Mouse (Mus musculus) neural tube, embryonic 13.5 days (tissue): Measurements from ENCODE around the gene Phf12. TPM values are rescaled to one million over a fixed set of nuclear protein-coding genes. Genes with fewer than 3 reads are reported as not detected.
A peak's percentile ranks its signal among the peaks of the same experiment; 100 is the strongest.
"Not testable (repeated sequence)": the region's sequence is repeated elsewhere in the genome, so short reads cannot be mapped to it uniquely, and the experiment has no call there.

Experiments used
- ATAC-seq: fragments of 200-750 bp; cut with Nextera tagmentation; 2 replicates; pipeline ENCODE4 v1.8.0; 2017; ENCODE audit warnings: low read depth, mild to moderate bottlenecking, moderate TSS enrichment, moderate library complexity
- H3K27ac ChIP-seq: fragments of 300-500 bp; sonication (generic); replicated peaks from 2 replicates; pipeline ENCODE4 v1.5.1; 2015; ENCODE audit warnings: moderate library complexity, mild to moderate bottlenecking, inconsistent platforms
- H3K27me3 ChIP-seq: fragments of 300-500 bp; sonication (generic); 2 replicates; pipeline ENCODE4 v1.6.1; 2015; ENCODE audit warnings: mild to moderate bottlenecking, inconsistent platforms
- H3K36me3 ChIP-seq: fragments of 300-500 bp; sonication (generic); 2 replicates; pipeline ENCODE4 v1.6.1; 2015; ENCODE audit warnings: mild to moderate bottlenecking, inconsistent platforms
- H3K4me1 ChIP-seq: fragments of 300-500 bp; sonication (generic); replicated peaks from 2 replicates; pipeline ENCODE4 v1.6.1; 2015; ENCODE audit warnings: inconsistent platforms
- H3K4me2 ChIP-seq: fragments of 300-500 bp; sonication (generic); 2 replicates; pipeline ENCODE4 v1.6.1; 2015; ENCODE audit warnings: inconsistent platforms, mild to moderate bottlenecking, moderate library complexity
- H3K4me3 ChIP-seq: fragments of 300-500 bp; sonication (generic); 2 replicates; pipeline ENCODE4 v1.5.1; 2015; ENCODE audit warnings: mild to moderate bottlenecking, inconsistent platforms
- H3K9ac ChIP-seq: fragments of 300-500 bp; sonication (generic); 2 replicates; pipeline ENCODE4 v1.6.1; 2015; ENCODE audit warnings: moderate library complexity, mild to moderate bottlenecking, inconsistent platforms
- H3K9me3 ChIP-seq: fragments of 300-500 bp; sonication (generic); 2 replicates; pipeline ENCODE4 v1.6.1; 2016; ENCODE audit warnings: inconsistent platforms
- WGBS: fragments of 180-500 bp; shearing (Covaris S2); methylation state at CpG from one replicate; pipeline ENCODE4 v1.1.7; 2015; 5-methylcytosine and 5-hydroxymethylcytosine counted together
- polyA plus RNA-seq: library from polyadenylated mRNA; unstranded; fragments of >200 nt; fragmentation: Nextera tagmentation; extraction: Ambion mirVana; gene quantifications from 2 replicates; pipeline ENCODE4 v1.2.1, GENCODE M21; 2015

Gene Phf12
- polyA plus RNA-seq, 1 experiment from 2014 or later: 15.6 TPM

GRCm38 (mm10) chr11:78037831-78038752 lies 55.5 kb downstream of the Phf12 start, which contains the start of gene Flot2:
Flot2 (plus strand) TSS chr11:78037931.
- Histone ChIP-seq H3K9ac (peak within 1 kb of the TSS; percentile 95), H3K4me3 (peak within 1 kb of the TSS; percentile 90), H3K27ac (peak within 1 kb of the TSS; percentile 88), H3K4me1 (peaks cover 37% of the 10 kb centered on the region), H3K4me2 (peak within 1 kb of the TSS; percentile 72), H3K27me3 (no peaks in the 10 kb centered on the region), H3K9me3 (no peaks in the 10 kb centered on the region), H3K36me3 (peaks cover 35% of the 10 kb centered on the region)
- peak; percentile 88 for ATAC-seq
- WGBS: 2% methylated on average over 55 of the region's 55 CpGs

- H3K4me1 ChIP-seq: peaks cover 32% of the 10 kb centered on the region
- no peak overlapping the region for H3K9ac ChIP-seq
- no peak overlapping the region for H3K4me2 ChIP-seq
- ATAC-seq: no peak
- H3K9me3 ChIP-seq: no peaks in the 10 kb centered on the region
- H3K27me3 ChIP-seq: no peaks in the 10 kb centered on the region
- peaks cover 24% of the 10 kb centered on the region; the same call in 1 of the 2 replicates for H3K36me3 ChIP-seq
- no peak overlapping the region for H3K27ac ChIP-seq
- no peak overlapping the region for H3K4me3 ChIP-seq
- WGBS: 70% methylated on average over 2 of the region's 2 CpGs
Measured at GRCm38 (mm10) chr11:78040878-78041277, 58.3 kb downstream of the Phf12 start.

- peaks cover 25% of the 10 kb centered on the region for H3K4me1 ChIP-seq
- 93% methylated on average over 4 of the region's 4 CpGs for WGBS
- H3K4me2 ChIP-seq, H3K4me3 ChIP-seq, ATAC-seq, H3K27me3 ChIP-seq, H3K27ac ChIP-seq, H3K9ac ChIP-seq, H3K9me3 ChIP-seq: not testable (repeated sequence)
- peaks cover 24% of the 10 kb centered on the region for H3K36me3 ChIP-seq
Measured at GRCm38 (mm10) chr11:78042290-78042870, 59.8 kb downstream of the Phf12 start.

- H3K9ac ChIP-seq: no peak overlapping the region
- no peaks in the 10 kb centered on the region for H3K27me3 ChIP-seq
- peaks cover 30% of the 10 kb centered on the region for H3K36me3 ChIP-seq
- H3K9me3 ChIP-seq: no peaks in the 10 kb centered on the region
- H3K4me3 ChIP-seq: no peak overlapping the region
- 85% methylated on average over 5 of the region's 5 CpGs for WGBS
- H3K4me2 ChIP-seq: no peak overlapping the region
- ATAC-seq: 0 out of 2 replicates have a peak, but pooled peaks have one; percentile 36
- H3K4me1 ChIP-seq: peaks cover 7% of the 10 kb centered on the region
- H3K27ac ChIP-seq: no peak overlapping the region
Measured at GRCm38 (mm10) chr11:78044758-78045251, 62.3 kb downstream of the Phf12 start.

- H3K9ac ChIP-seq, H3K4me1 ChIP-seq, H3K4me2 ChIP-seq, H3K9me3 ChIP-seq, H3K4me3 ChIP-seq, ATAC-seq, H3K27me3 ChIP-seq, H3K27ac ChIP-seq: not testable (repeated sequence)
- 95% methylated on average over 4 of the region's 4 CpGs for WGBS
- H3K36me3 ChIP-seq: peaks cover 41% of the 10 kb centered on the region
Measured at GRCm38 (mm10) chr11:78048637-78049036, 66.1 kb downstream of the Phf12 start.

GRCm38 (mm10) chr11:78053078-78053477 lies 70.5 kb downstream of the Phf12 start:
- Histone ChIP-seq H3K4me2 (no peak overlapping the region), H3K9me3 (no peaks in the 10 kb centered on the region), H3K36me3 (peaks cover 78% of the 10 kb centered on the region), H3K27me3 (no peaks in the 10 kb centered on the region), H3K4me1 (no peaks in the 10 kb centered on the region), H3K4me3 (no peak overlapping the region), H3K27ac (no peak overlapping the region), H3K9ac (no peak overlapping the region)
- 88% methylated on average over 8 of the region's 8 CpGs for WGBS
- no peak for ATAC-seq

- Histone ChIP-seq H3K36me3 (peaks cover 73% of the 10 kb centered on the region), H3K4me1 (no peaks in the 10 kb centered on the region), H3K4me2 (no peak overlapping the region), H3K27ac (no peak overlapping the region), H3K27me3 (no peaks in the 10 kb centered on the region), H3K4me3 (no peak overlapping the region), H3K9ac (no peak overlapping the region), H3K9me3 (no peaks in the 10 kb centered on the region)
- WGBS: 84% methylated on average over 8 of the region's 8 CpGs
- no peak for ATAC-seq
Measured at GRCm38 (mm10) chr11:78056946-78057345, 74.4 kb downstream of the Phf12 start.

GRCm38 (mm10) chr11:78059833-78060757 lies 77.5 kb downstream of the Phf12 start:
- peaks cover 50% of the 10 kb centered on the region for H3K36me3 ChIP-seq
- WGBS: 58% methylated on average over 9 of the region's 9 CpGs
- H3K27me3 ChIP-seq: no peaks in the 10 kb centered on the region
- H3K27ac ChIP-seq: no peak overlapping the region
- no peak overlapping the region for H3K4me2 ChIP-seq
- ATAC-seq: peak; percentile 79
- H3K4me3 ChIP-seq: no peak overlapping the region
- H3K9me3 ChIP-seq: no peaks in the 10 kb centered on the region
- H3K9ac ChIP-seq: no peak overlapping the region; the same call in none of the 2 replicates
- H3K4me1 ChIP-seq: no peaks in the 10 kb centered on the region

GRCm38 (mm10) chr11:78062563-78062962 lies 80.0 kb downstream of the Phf12 start:
- Histone ChIP-seq H3K9ac (no peak overlapping the region), H3K4me1 (no peaks in the 10 kb centered on the region), H3K36me3 (peaks cover 26% of the 10 kb centered on the region), H3K9me3 (no peaks in the 10 kb centered on the region), H3K27ac (no peak overlapping the region), H3K4me3 (no peak overlapping the region), H3K27me3 (no peaks in the 10 kb centered on the region), H3K4me2 (no peak overlapping the region)
- WGBS: 87% methylated on average over 1 of the region's 1 CpGs
- ATAC-seq: no peak

- WGBS: 59% methylated on average over 2 of the region's 2 CpGs
- no peaks in the 10 kb centered on the region for H3K4me1 ChIP-seq
- no peaks in the 10 kb centered on the region for H3K9me3 ChIP-seq
- no peaks in the 10 kb centered on the region for H3K27me3 ChIP-seq
- 0 out of 2 replicates have a peak, but pooled peaks cover 2% of the 10 kb centered on the region for H3K36me3 ChIP-seq
- no peak overlapping the region for H3K27ac ChIP-seq
- H3K4me2 ChIP-seq: no peak overlapping the region
- H3K4me3 ChIP-seq: no peak overlapping the region
- ATAC-seq: no peak
- no peak overlapping the region for H3K9ac ChIP-seq
Measured at GRCm38 (mm10) chr11:78065906-78066305, 83.4 kb downstream of the Phf12 start.

- ATAC-seq: no peak
- H3K4me3 ChIP-seq: no peak overlapping the region
- 70% methylated on average over 2 of the region's 2 CpGs for WGBS
- H3K9me3 ChIP-seq: no peaks in the 10 kb centered on the region
- H3K4me1 ChIP-seq: no peaks in the 10 kb centered on the region
- H3K36me3 ChIP-seq: peaks cover 5% of the 10 kb centered on the region; the same call in 1 of the 2 replicates
- H3K27ac ChIP-seq: no peak overlapping the region
- no peak overlapping the region for H3K9ac ChIP-seq
- H3K27me3 ChIP-seq: no peaks in the 10 kb centered on the region
- H3K4me2 ChIP-seq: no peak overlapping the region
Measured at GRCm38 (mm10) chr11:78066641-78067040, 84.1 kb downstream of the Phf12 start.
